Mouse (Mus musculus) right cerebral cortex, postnatal 25 days (tissue): ENCODE measurements around the gene Dars.

Experiments used
- DNase-seq: peaks from one replicate; pipeline ENCODE4 v3.0.0; 2022

Dars gene

DNA sequence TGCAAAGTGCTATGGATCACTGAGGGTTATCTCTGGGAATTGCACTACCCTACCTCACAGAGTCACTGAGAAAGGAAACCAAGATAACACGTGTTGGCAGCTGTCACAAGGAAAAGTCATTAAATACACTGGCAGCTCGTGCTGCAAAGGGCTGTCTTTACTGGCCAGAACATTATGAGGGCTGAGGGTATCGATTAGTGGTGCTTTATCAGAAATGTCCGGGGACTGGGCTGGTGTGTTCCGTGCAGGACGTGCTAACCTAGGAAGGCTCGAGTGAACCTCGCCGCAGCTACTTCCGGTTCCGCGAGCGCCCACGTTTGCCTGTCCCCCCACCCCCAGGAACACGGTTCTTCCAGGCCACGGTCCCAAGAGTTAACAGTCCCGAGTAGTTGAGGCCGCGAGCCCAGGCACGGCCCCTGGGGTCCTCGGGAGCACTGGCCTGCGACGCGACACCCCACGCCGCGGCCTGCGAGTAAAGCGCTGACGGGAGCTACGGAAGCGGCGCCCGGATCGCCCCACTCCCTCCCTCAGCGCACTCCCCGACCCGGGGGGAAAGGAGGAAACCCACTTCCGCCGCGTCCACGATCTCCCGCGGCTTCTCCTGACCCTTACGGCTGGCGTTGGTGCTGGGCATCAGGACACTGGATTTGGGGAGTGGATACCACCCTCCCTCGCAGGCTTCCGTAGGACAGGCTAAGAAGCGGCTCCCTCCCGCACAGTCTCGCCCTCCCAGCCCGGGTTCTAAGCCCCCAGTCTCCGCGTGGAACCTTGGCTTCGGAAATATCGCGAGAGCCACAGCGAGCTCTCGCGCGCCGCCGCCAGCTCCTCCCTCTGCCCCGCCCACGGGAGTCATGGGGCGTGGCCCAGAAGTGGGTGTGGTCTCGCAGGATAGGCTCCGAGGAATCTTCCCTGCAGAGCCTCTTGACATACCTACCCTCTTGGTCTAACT, at the start of gene Dars:
Dars (minus strand) TSS at position 785 of the 949 bp plus-strand sequence.
- DNase-seq: peak; percentile 91

DNA sequence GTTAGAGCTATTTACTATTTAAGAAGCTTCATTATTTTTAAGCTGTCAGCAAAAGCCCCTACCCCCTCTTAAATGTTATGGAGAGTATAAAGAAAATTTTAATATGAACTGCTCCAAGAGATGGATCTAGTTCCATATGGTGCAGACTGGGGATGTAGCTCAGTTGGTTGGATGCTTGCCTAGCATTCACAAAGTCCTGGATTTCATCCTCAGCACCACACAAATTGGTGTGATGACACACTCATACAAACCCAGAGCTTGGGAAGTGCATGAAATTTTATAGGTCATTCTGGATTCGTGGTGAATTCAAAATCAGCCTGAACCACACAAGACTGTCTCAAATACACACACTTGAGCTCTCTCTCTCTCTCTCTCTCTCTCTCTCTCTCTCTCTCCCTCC, 49.7 kb upstream of the Dars start:
- peak; percentile 22 for DNase-seq

DNA sequence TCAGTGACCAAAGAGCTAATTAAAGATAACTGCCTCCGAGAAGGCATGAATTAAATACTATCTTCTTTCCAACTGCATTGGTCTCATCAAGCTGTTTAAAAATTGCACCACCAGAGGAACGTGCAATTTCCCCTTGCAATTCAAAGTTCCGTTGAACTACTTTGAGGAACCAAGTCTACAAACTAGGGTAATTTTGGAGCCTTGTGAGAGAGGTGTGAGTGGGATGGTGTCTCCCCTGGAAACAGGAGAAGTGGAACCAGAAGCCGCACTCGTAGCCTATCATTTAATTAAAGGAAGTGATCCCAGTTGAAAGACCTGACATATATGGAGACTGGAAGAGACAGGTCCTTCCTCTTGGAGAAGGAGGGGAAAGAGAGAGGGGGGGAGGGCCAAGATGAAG, 46.3 kb upstream of the Dars start:
- no peak for DNase-seq

- no peak for DNase-seq
Measured at GRCm38 (mm10) chr1:128462389-128462788, 45.2 kb upstream of the Dars start.

- no peak for DNase-seq
Measured at GRCm38 (mm10) chr1:128460780-128461179, 43.6 kb upstream of the Dars start.

DNA sequence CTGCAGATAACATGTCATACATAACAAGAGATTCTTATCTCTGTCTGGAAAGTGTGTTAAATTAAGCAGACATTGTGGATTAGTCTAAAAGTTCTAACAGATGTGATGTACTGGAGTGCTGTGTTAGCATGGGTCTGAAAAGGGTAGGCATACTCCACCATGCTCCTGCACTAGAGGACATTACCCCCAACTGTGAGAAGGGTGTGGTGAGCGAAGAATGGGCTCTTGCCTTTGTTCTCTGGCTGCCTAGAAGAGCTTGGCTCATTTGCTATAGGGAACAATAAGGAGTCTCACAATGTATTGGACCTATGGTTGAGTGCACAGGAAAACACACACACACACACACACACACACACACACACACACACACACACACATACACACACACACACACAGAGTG, 42.3 kb upstream of the Dars start:
- DNase-seq: no peak

GRCm38 (mm10) chr1:128459011-128459410, 41.8 kb upstream of the Dars start:
- DNase-seq: no peak

DNA sequence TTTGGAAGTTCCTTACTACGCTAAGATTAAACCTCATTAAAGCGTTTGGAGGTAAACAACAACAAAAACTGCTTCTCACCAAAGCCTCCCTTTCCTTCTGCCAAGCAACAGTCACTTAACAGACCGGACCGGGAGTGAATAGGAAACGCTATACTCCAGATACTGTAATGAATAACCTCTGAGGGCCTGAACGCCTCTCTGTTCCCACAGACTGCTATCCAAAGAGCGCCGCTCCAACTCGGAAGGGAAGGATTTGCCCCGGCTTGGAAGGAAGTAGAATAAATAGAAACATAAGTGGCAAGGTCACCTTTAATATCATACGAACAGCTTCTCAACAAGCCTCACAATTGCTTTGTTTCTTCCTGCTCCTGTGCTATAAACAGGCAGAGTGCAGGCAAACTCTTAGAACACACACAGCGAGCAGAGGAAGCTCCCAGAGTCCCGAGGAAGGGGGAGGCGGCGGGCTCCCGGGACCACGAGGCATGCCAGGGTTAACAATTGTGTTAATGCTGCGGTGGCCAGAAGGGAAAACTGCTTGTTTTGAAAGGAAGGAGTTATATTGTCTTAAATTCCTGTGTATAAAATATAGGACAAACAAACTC, 39.8 kb upstream of the Dars start:
- no peak for DNase-seq

- no peak for DNase-seq
Measured at GRCm38 (mm10) chr1:128456271-128456670, 39.1 kb upstream of the Dars start.

DNA sequence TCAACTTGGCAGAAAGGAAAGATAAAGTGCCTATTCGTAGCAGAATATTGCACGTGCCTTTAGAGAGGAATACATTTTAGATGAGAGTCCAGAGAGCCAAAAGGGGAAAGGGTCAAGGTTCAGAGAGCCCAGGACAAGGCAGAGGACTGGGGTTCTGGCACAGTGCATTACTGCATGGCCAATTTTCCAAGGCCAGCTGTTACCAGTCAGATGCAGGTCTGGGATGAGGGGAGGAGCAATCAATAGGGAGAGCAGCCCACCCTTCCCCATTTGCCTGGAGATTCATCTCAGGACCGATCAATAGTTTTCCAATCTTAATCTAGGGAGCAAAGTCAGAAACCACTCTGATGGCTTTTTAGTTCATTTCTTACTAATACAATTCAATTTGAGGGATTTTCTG, 35.0 kb upstream of the Dars start:
- DNase-seq: no peak

- DNase-seq: no peak
Measured at GRCm38 (mm10) chr1:128451183-128451582, 34.0 kb upstream of the Dars start.

GRCm38 (mm10) chr1:128447206-128447902, 30.2 kb upstream of the Dars start:
- DNase-seq: no peak

DNA sequence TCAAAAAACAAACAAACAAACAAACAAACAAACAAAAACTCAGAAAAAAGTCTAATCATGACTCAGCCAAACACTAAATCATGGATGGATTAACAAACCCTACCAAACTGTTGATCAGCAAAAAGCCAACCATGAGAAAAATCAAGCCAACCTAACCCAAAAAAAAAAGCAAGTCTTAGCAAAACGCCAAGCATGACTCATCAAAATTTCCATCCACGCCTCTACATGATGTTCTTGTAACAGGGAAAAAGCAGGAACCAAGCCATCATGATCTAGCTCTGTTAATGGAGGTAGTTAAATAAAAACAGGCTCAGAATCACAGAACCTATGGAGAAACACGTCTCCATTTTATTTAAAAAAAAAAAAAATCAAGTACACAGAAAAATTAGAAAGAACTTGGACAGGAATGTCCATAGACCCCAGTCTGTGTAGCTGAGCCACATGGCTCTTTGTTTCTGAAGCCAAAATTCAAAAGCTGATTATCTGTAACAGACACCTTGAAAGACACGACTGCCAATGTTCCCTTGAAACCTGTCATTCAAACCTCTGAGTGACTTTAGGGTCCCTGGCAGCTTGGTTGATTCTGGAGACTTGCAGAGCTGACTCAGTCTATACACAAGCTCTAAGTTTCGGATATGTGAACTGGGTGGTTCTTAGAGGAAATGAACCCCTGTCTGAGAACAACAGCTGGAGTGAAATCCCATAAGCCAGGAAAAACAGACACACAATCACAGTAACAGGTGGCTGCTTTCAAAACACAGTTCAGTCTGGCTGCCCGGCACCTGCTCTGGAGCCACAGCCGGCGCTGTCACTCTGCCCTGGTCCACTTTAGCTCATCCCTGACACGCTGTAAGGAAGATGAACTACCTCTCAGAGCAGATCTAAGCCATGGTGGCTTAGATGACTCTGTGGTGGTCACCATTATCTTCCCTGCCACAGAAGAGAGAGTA, 27.0 kb upstream of the Dars start:
- no peak for DNase-seq

GRCm38 (mm10) chr1:128441129-128441473, 23.9 kb upstream of the Dars start:
- DNase-seq: peak; percentile 16

- DNase-seq: no peak
Measured at GRCm38 (mm10) chr1:128440386-128441128, 23.4 kb upstream of the Dars start.

DNA sequence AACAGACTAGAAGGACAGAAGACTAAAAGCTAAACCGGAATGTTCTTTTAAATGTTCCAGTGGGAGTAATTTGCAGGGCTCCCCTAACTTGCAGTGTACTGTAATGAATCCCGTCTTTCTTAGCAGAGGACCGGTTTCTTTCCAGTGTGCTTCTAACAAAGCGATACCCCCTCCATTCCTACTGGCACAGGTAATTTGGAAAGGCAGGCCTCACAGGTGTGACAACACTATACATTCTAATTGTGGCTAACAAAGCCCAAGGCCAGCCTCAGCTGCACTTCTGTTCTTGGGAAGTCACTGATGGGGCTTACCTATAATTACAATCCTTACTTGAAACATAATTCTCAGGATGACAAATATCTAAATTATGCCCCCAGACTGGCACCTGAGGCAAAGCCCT, 22.4 kb upstream of the Dars start:
- DNase-seq: no peak

DNA sequence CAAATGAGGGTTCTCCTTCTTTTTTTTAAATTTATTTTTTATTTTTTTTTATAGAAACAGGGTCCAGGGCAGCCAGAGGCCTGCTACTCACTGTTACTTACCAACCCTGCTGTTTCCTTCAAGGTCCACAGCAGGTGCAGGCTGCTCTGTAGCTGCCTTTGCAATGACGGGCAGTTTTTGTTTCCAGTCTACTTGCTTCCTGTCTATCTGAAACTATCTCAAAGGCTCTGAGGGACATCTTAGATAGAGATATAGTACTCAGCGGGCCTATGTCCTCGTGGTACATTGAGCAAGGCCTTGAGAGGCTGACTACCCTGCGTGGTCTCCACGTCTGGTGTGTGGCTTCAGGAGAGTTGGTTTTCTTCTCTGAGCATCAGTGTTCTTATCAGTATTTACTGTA, 21.4 kb upstream of the Dars start:
- no peak for DNase-seq

DNA sequence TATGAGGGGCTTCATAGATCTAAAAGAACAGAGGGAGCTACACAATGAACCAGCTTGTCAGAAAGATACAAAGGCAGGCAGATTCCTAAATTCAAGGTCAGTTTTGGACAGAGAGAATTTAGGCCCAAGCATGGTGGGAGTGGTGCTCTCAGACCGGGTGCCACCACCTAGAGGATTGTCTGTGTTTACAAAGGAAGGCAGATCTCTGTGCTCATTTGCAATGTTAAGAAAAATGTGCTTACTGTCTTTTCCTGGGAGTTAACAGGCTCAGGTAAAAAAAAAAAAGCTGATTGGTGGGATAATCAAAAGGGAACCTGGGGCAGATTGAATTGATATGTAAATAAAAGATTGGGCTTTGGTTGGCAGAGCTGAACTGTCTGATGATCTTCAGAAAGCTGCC, 20.1 kb upstream of the Dars start:
- DNase-seq: no peak

GRCm38 (mm10) chr1:128436015-128436414, 18.8 kb upstream of the Dars start:
- DNase-seq: no peak

DNA sequence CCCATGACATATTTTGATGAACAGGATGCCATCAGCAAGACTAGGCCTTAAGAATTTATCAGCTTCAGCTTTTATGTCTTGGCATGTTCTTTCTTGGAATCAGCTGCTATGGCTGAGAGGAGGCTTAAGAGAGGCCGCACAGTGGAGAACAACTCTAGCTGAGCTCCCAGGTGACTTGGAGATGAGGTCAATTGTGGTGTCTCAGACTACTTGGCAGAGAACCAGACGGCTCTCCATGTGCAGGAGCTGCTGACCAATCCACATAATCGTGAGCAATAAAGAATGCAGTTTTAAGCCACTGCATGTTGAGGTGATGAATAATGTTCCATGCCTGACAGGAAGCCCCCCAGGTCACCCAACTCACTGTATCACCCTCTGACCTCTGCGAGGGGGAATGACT, 18.4 kb upstream of the Dars start:
- no peak for DNase-seq

GRCm38 (mm10) chr1:128424928-128425327, 7.8 kb upstream of the Dars start:
- no peak for DNase-seq

DNA sequence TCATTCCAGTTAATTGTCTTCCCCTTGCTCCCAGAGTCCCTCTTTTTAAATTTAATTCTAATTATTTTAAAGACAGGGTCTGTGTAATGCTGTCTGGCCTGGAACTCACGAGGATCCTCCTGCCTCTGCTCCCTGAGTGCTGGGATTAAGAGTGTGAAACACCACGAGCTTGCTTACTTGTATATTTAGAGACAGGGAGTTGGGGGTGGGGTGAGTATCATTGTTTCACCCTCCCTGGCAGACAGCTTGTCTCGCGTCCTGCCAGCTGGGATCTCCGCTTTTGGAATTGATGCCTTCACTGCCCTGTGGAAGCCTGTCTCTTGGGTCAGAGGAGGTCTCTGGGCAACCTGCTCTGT, 343 bp upstream of the Dars start:
- no peak for DNase-seq
